Mouse (Mus musculus): ENCODE data around the gene Morn2. TPM values are rescaled to one million over a fixed set of nuclear protein-coding genes. Genes with fewer than 3 reads are reported as not detected.

Gene Morn2
- total RNA-seq (2014; rRNA removed) (13.4 and 17.1 TPM in 2 replicates), polyA plus RNA-seq (2015; fragmentation: Nextera tagmentation; extraction: Ambion mirVana) (54.5 and 56.3 TPM in 2 replicates)

DNA sequence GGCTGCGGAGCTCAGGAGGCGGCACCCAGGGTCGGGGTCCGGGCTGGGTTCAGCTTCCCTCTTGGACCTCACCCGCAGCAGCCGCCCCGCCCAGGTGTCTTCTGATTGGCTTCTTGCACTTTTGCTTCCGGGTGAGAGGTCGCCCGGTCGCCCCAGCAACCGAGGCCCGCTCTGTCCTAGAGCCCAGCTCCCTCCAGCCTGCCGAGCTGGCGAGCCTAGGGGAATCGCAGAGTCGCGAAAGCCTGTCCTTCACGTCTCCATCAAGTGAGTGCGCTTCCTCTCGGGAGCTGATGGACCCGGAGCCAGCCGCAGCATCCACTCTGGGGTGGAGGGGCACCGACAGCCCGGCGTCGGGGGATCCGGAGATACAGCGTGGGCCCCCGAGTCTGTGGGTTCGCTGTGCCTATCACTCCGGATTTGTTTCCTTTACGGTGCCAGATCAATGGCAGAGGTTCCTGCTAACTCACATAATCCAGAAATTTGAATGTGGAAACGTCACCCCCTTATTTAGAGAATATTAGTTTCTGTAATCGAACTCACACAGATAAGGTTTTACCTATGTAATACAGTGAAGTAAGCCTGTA is at the start of gene Morn2, which contains the start of gene Dhx57:
Morn2 (plus strand) TSS at position 130 of the 584 bp plus-strand sequence.
Dhx57 (minus strand) TSS at position 403 of the 584 bp plus-strand sequence.
- H3K4me3 ChIP-seq (ENCODE audit: low read length): peak within 1 kb of the TSS; percentile 87
- no peaks in the 10 kb centered on the region for H3K4me1 ChIP-seq (ENCODE audit: insufficient read depth, low read length)
- no peaks in the 10 kb centered on the region for H3K36me3 ChIP-seq (ENCODE audit: insufficient read depth, low read length)
- TF ChIP-seq CTCF (IDR thresholded peaks at IDR 0.05; ENCODE audit: low read depth): no peak
- H3K4me2 ChIP-seq (ENCODE audit: low read depth, low read length): peak within 1 kb of the TSS; percentile 72
- peak within 1 kb of the TSS; percentile 90 for H3K27ac ChIP-seq
- no peaks in the 10 kb centered on the region for H3K9me3 ChIP-seq (ENCODE audit: low read length)
- ATAC-seq (peak; percentile 99), DNase-seq (ENCODE audit: low spot score) (peak; percentile 97)
- H3K9ac ChIP-seq (replicated peaks; ENCODE audit: low read length): peak within 1 kb of the TSS; percentile 87
- no peaks in the 10 kb centered on the region for H3K27me3 ChIP-seq (ENCODE audit: insufficient read depth, low read length)
- under 1% methylated on average over 35 of the region's 35 CpGs for WGBS

DNA sequence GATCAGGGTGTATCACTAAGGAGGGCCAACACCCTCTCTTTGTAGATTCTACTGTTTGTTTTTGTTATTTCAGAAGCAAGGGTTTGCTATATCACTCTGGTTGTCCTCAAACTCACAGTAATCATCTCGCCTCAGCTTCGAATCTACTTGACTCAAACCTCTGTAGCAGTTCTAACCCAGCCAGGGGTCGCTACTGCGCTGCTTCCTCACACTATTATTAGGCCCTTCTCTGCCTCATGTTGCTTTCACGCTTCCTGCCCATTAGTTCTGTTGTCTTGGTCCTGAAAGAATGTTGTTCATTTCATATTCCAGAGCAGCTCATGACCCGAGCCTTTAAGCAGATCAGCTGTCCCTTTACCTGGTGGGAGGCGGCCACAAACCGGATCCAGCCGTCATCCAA is 48.4 kb upstream of the Morn2 start:
- no peaks in the 10 kb centered on the region for H3K4me1 ChIP-seq (ENCODE audit: insufficient read depth, low read length)
- no peak overlapping the region for H3K4me2 ChIP-seq (ENCODE audit: low read depth, low read length)
- DNase-seq (ENCODE audit: low spot score): no peak
- no peak overlapping the region for H3K9ac ChIP-seq (replicated peaks; ENCODE audit: low read length)
- H3K36me3 ChIP-seq (ENCODE audit: insufficient read depth, low read length): peaks cover 69% of the 10 kb centered on the region
- no peaks in the 10 kb centered on the region for H3K27me3 ChIP-seq (ENCODE audit: insufficient read depth, low read length)
- TF ChIP-seq CTCF (IDR thresholded peaks at IDR 0.05; ENCODE audit: low read depth): no peak
- no peak for ATAC-seq
- no peak overlapping the region for H3K27ac ChIP-seq
- H3K4me3 ChIP-seq (ENCODE audit: low read length): no peak overlapping the region
- 84% methylated on average over 9 of the region's 9 CpGs for WGBS
- H3K9me3 ChIP-seq (ENCODE audit: low read length): no peaks in the 10 kb centered on the region

GRCm38 (mm10) chr17:80243116-80243515 is 46.9 kb upstream of the Morn2 start:
- H3K27ac ChIP-seq: no peak overlapping the region
- 65% methylated on average over 13 of the region's 13 CpGs for WGBS
- no peak for TF ChIP-seq CTCF (IDR thresholded peaks at IDR 0.05; ENCODE audit: low read depth)
- no peak overlapping the region for H3K4me3 ChIP-seq (ENCODE audit: low read length)
- ATAC-seq (no peak), DNase-seq (ENCODE audit: low spot score) (no peak)
- no peaks in the 10 kb centered on the region for H3K4me1 ChIP-seq (ENCODE audit: insufficient read depth, low read length)
- no peak overlapping the region for H3K4me2 ChIP-seq (ENCODE audit: low read depth, low read length)
- no peaks in the 10 kb centered on the region for H3K9me3 ChIP-seq (ENCODE audit: low read length)
- H3K36me3 ChIP-seq (ENCODE audit: insufficient read depth, low read length): peaks cover 72% of the 10 kb centered on the region
- H3K9ac ChIP-seq (replicated peaks; ENCODE audit: low read length): no peak overlapping the region
- H3K27me3 ChIP-seq (ENCODE audit: insufficient read depth, low read length): no peaks in the 10 kb centered on the region

GRCm38 (mm10) chr17:80252757-80253525 is 37.1 kb upstream of the Morn2 start:
- H3K9me3 ChIP-seq (ENCODE audit: low read length): no peaks in the 10 kb centered on the region
- WGBS: 79% methylated on average over 13 of the region's 13 CpGs
- no peak for ATAC-seq

DNA sequence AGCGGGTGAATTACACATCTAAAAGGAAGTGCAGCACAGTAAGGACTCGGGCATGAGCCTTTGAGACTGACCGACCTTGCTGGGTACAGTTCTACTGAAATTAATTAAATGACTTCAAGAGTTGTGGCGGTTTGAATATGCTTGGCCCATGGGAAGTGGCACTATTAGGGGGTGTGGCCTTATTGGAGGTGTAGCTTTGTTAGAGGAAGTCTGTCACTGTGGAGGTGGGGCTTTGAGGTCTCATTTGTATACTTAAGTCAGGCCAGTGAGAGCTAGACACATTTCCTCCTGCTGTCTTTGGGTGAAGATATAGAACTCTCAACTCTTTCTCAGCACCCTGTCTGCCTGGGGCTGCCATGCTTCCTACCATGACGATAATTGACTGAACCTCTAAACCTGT is 35.6 kb upstream of the Morn2 start:
- Histone ChIP-seq H3K4me2 (ENCODE audit: low read depth, low read length) (no peak overlapping the region), H3K9me3 (ENCODE audit: low read length) (no peaks in the 10 kb centered on the region), H3K27ac (no peak overlapping the region), H3K9ac (replicated peaks; ENCODE audit: low read length) (no peak overlapping the region), H3K36me3 (ENCODE audit: insufficient read depth, low read length) (peaks cover 72% of the 10 kb centered on the region), H3K4me3 (ENCODE audit: low read length) (no peak overlapping the region), H3K27me3 (ENCODE audit: insufficient read depth, low read length) (no peaks in the 10 kb centered on the region), H3K4me1 (ENCODE audit: insufficient read depth, low read length) (no peaks in the 10 kb centered on the region)
- WGBS: 96% methylated on average over 5 of the region's 5 CpGs
- no peak for TF ChIP-seq CTCF (IDR thresholded peaks at IDR 0.05; ENCODE audit: low read depth)
- ATAC-seq (no peak), DNase-seq (ENCODE audit: low spot score) (no peak)

More at GRCm38 (mm10) chr17:80252757-80253525, 37.1 kb upstream of the Morn2 start:
- Histone ChIP-seq H3K9ac (replicated peaks; ENCODE audit: low read length) (no peak overlapping the region), H3K4me2 (ENCODE audit: low read depth, low read length) (no peak overlapping the region), H3K27me3 (ENCODE audit: insufficient read depth, low read length) (no peaks in the 10 kb centered on the region), H3K27ac (no peak overlapping the region), H3K4me3 (ENCODE audit: low read length) (no peak overlapping the region), H3K4me1 (ENCODE audit: insufficient read depth, low read length) (no peaks in the 10 kb centered on the region), H3K36me3 (ENCODE audit: insufficient read depth, low read length) (peaks cover 73% of the 10 kb centered on the region)
- TF ChIP-seq CTCF (IDR thresholded peaks at IDR 0.05; ENCODE audit: low read depth): no peak
- no peak for DNase-seq (ENCODE audit: low spot score)

DNA sequence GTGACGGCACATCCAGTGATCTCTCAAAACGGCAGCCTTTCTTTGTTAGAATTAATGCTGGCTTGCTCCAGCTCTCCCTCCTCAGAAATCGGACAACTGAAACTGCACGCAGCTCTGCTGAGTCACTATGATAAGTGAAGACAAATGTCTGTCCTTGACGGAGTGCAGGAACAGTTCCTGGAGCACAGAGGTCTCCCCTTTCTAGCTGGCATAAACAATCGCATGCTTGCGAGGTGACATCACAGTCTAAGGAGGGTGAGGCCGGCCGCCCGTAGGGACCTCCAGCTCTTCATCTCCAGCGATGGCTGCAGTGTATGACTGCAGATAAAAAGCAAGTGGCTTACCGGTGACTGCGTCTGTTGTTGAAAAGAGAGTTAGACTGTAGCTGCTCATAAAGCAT is 34.8 kb upstream of the Morn2 start:
- Histone ChIP-seq H3K27me3 (ENCODE audit: insufficient read depth, low read length) (no peaks in the 10 kb centered on the region), H3K4me3 (ENCODE audit: low read length) (no peak overlapping the region), H3K4me1 (ENCODE audit: insufficient read depth, low read length) (no peaks in the 10 kb centered on the region), H3K36me3 (ENCODE audit: insufficient read depth, low read length) (peaks cover 71% of the 10 kb centered on the region), H3K4me2 (ENCODE audit: low read depth, low read length) (no peak overlapping the region), H3K9ac (replicated peaks; ENCODE audit: low read length) (no peak overlapping the region), H3K9me3 (ENCODE audit: low read length) (no peaks in the 10 kb centered on the region), H3K27ac (no peak overlapping the region)
- DNase-seq (ENCODE audit: low spot score) (no peak), ATAC-seq (no peak)
- WGBS: 70% methylated on average over 13 of the region's 13 CpGs
- no peak for TF ChIP-seq CTCF (IDR thresholded peaks at IDR 0.05; ENCODE audit: low read depth)

DNA sequence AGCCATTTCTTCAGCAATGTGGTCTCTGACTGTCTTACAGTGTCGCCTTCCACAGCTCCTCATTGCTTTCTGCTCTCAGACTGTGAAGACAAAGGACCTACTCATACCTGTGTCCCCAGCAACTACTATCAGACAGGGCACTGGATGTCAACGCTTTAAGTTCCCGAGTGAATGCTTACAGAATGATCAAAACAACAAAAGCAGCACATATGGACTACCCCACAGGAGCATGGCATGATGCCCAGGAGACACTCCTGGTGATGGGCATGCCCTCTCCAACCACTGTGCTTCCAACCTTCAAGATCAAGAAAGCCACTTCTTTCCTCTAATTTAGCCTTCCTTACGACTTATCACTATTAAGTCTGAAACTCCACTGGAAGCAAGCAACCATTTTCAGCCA is 22.9 kb upstream of the Morn2 start:
- Histone ChIP-seq H3K9ac (replicated peaks; ENCODE audit: low read length) (no peak overlapping the region), H3K36me3 (ENCODE audit: insufficient read depth, low read length) (peaks cover 76% of the 10 kb centered on the region), H3K4me2 (ENCODE audit: low read depth, low read length) (no peak overlapping the region), H3K4me3 (ENCODE audit: low read length) (no peak overlapping the region), H3K9me3 (ENCODE audit: low read length) (no peaks in the 10 kb centered on the region), H3K27ac (no peak overlapping the region), H3K4me1 (ENCODE audit: insufficient read depth, low read length) (no peaks in the 10 kb centered on the region), H3K27me3 (ENCODE audit: insufficient read depth, low read length) (no peaks in the 10 kb centered on the region)
- ATAC-seq: no peak
- DNase-seq (ENCODE audit: low spot score): no peak
- 79% methylated on average over 4 of the region's 4 CpGs for WGBS
- TF ChIP-seq CTCF (IDR thresholded peaks at IDR 0.05; ENCODE audit: low read depth): no peak

All from hindbrain, postnatal 0 days (tissue).